Mouse (Mus musculus) midbrain, embryonic 10.5 days (tissue): ENCODE data around the gene Slc6a16. TPM values are rescaled to one million over a fixed set of nuclear protein-coding genes. Genes with fewer than 3 reads are reported as not detected.

Source experiments
- DNase-seq: peaks from one replicate; pipeline ENCODE4 v3.0.0-alpha.2; 2017; ENCODE audit warnings: low spot score
- H3K27ac ChIP-seq: fragments of 300-500 bp; sonication (generic); replicated peaks from 2 replicates; pipeline ENCODE4 v1.5.1; 2016; ENCODE audit warnings: mild to moderate bottlenecking
- H3K27me3 ChIP-seq: fragments of 300-500 bp; sonication (generic); 2 replicates; pipeline ENCODE4 v1.6.1; 2016; ENCODE audit warnings: low read depth, mild to moderate bottlenecking; ENCODE audit not compliant: poor library complexity, severe bottlenecking
- H3K36me3 ChIP-seq: fragments of 300-500 bp; sonication (generic); 2 replicates; pipeline ENCODE4 v1.6.1; 2016; ENCODE audit warnings: mild to moderate bottlenecking, moderate library complexity
- H3K4me1 ChIP-seq: fragments of 300-500 bp; sonication (generic); 2 replicates; pipeline ENCODE4 v1.6.1; 2016
- H3K4me3 ChIP-seq: fragments of 300-500 bp; sonication (generic); 2 replicates; pipeline ENCODE4 v1.5.1; 2016; ENCODE audit warnings: mild to moderate bottlenecking, moderate library complexity
- H3K9me3 ChIP-seq: fragments of 300-500 bp; sonication (generic); replicated peaks from 2 replicates; pipeline ENCODE4 v1.6.1; 2016; ENCODE audit warnings: mild to moderate bottlenecking
- WGBS: fragments of 180-500 bp; shearing (Covaris S2); methylation state at CpG from one replicate; pipeline ENCODE4 v1.1.7; 2016; 5-methylcytosine and 5-hydroxymethylcytosine counted together
- polyA plus RNA-seq: library from polyadenylated mRNA; unstranded; fragments of >200 nt; fragmentation: Nextera tagmentation; extraction: Ambion mirVana; gene quantifications from 2 replicates; pipeline ENCODE4 v1.2.1, GENCODE M21; 2016

Gene Slc6a16
- polyA plus RNA-seq, 1 experiment from 2014 or later = 0.07 TPM

- Histone ChIP-seq H3K9me3 (no peaks in the 10 kb centered on the region), H3K4me1 (peaks cover 43% of the 10 kb centered on the region), H3K27me3 (no peaks in the 10 kb centered on the region; the same call in 1 of the 2 replicates), H3K27ac (peak overlapping the region; percentile 53), H3K4me3 (no peak overlapping the region; the same call in 1 of the 2 replicates), H3K36me3 (no peaks in the 10 kb centered on the region)
- WGBS = 11% methylated on average over 9 of the region's 9 CpGs
- peak; percentile 74 for DNase-seq
Measured at GRCm38 (mm10) chr7:45309455-45309854, 68.6 kb downstream of the Slc6a16 start.

DNA sequence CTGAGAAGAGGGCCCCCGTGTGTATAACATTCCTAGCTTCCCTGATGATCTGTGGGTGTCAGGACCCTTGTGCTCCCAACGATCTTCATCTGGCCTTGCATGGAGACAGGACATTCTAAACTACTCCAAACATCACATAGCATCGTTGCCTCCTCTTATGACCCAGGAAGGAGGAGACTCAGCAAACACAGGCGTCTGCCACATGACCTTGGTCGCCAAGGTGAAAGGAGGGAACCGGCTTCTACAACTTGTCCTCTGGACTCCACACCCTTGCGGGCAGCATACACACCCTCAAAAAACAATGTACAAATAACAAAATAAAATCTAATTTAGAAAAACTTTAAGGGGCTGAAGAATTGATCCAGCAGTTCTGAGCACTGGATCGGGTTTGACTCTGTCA is 71.1 kb downstream of the Slc6a16 start:
- Histone ChIP-seq H3K27me3 (no peaks in the 10 kb centered on the region), H3K36me3 (no peaks in the 10 kb centered on the region), H3K4me3 (no peak overlapping the region), H3K9me3 (no peaks in the 10 kb centered on the region), H3K27ac (no peak overlapping the region), H3K4me1 (peaks cover 31% of the 10 kb centered on the region)
- no peak for DNase-seq
- 75% methylated on average over 8 of the region's 8 CpGs for WGBS

GRCm38 (mm10) chr7:45312686-45313453 is 72.0 kb downstream of the Slc6a16 start:
- WGBS = 46% methylated on average over 10 of the region's 10 CpGs
- Histone ChIP-seq H3K4me1 (peaks cover 31% of the 10 kb centered on the region), H3K27ac (no peak overlapping the region)

DNA sequence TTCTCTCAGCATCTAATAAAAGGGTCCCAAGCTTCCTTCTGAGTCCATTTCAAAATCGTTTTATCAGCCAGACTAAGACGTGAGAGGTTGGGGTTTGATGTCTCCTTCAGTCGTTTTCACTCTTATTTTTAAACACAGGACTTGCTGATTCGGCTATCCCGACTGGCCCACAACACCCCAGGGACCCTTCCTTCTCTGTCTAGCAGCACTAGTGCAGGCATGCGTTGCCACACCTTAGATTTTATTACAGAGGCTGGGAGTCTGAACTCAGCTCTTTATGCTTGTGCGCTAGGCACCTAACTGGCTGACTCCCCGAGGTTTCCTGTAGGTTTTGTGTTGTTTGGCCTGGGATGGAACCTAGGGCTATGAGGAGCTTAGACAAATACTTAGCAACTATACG is 72.6 kb downstream of the Slc6a16 start:
- Histone ChIP-seq H3K4me1 (peaks cover 31% of the 10 kb centered on the region), H3K4me3 (no peak overlapping the region), H3K36me3 (no peaks in the 10 kb centered on the region), H3K9me3 (no peaks in the 10 kb centered on the region), H3K27ac (no peak overlapping the region), H3K27me3 (no peaks in the 10 kb centered on the region)
- 57% methylated on average over 9 of the region's 9 CpGs for WGBS
- no peak for DNase-seq

More at GRCm38 (mm10) chr7:45312686-45313453, 72.0 kb downstream of the Slc6a16 start:
- H3K36me3 ChIP-seq = no peaks in the 10 kb centered on the region
- H3K4me3 ChIP-seq = no peak overlapping the region
- DNase-seq = no peak
- H3K9me3 ChIP-seq = no peaks in the 10 kb centered on the region
- no peaks in the 10 kb centered on the region for H3K27me3 ChIP-seq

- Histone ChIP-seq H3K4me1 (peaks cover 15% of the 10 kb centered on the region), H3K4me3 (no peak overlapping the region), H3K36me3 (no peaks in the 10 kb centered on the region), H3K27ac (no peak overlapping the region), H3K27me3 (no peaks in the 10 kb centered on the region), H3K9me3 (no peaks in the 10 kb centered on the region)
- 89% methylated on average over 10 of the region's 10 CpGs for WGBS
- no peak for DNase-seq
Measured at GRCm38 (mm10) chr7:45315182-45315701, 74.4 kb downstream of the Slc6a16 start.

DNA sequence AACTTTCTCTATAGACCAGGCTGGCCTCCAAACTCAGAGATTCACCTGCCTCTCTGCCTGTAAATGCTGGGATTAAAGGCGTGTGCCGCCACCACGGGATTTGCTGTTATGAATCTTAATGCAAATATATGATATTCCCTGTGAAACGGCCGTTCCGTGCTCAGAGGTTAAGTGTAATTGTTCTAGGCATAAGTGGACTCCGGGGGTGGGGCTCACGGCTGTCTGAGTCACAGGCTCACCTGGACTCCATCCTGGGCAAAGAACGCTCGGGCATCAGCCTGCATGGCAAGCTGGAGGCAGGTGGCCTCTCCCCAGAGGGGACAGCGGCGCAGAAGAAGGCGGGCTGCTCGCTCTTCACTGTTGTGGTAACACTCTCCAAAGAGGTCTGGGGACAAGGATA is 75.7 kb downstream of the Slc6a16 start:
- Histone ChIP-seq H3K9me3 (no peaks in the 10 kb centered on the region), H3K27ac (no peak overlapping the region), H3K27me3 (no peaks in the 10 kb centered on the region), H3K4me1 (peaks cover 13% of the 10 kb centered on the region), H3K36me3 (no peaks in the 10 kb centered on the region), H3K4me3 (no peak overlapping the region)
- 94% methylated on average over 14 of the region's 14 CpGs for WGBS
- no peak for DNase-seq

DNA sequence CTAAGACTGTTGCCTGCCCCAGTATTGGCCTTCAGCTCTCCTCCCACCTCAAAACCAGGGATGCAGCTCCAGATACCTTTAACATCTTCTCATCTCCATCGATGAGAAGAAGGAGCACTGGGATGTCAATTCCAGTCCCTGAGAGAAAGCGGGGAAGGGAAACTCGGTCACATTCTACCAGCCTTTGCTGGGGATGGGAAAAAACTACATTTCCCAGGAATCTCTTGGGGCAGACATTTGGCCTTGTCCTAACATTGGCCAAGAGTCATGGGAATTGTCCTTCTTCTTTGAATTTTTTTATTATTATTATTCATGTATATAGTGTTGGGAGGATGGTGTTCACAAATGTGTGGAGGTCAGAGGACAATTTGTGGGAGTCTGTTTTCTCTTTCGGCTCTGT is 81.4 kb downstream of the Slc6a16 start:
- Histone ChIP-seq H3K36me3 (no peaks in the 10 kb centered on the region), H3K4me3 (no peak overlapping the region), H3K9me3 (no peaks in the 10 kb centered on the region), H3K4me1 (no peaks in the 10 kb centered on the region), H3K27me3 (no peaks in the 10 kb centered on the region), H3K27ac (no peak overlapping the region)
- 95% methylated on average over 4 of the region's 4 CpGs for WGBS
- DNase-seq = no peak

Other genes starting within 250 kb of the Slc6a16 start
- gene Irf3, start 243.4 kb upstream of the Slc6a16 start, polyA plus RNA-seq = 69.5 and 71.2 TPM in 2 replicates
- 77.4 and 78.4 TPM in 2 replicates for gene Bcl2l12, start 242.4 kb upstream of the Slc6a16 start, polyA plus RNA-seq
- gene Scaf1, start 224.7 kb upstream of the Slc6a16 start, polyA plus RNA-seq = 39.6 and 44.8 TPM in 2 replicates
- 22.0 and 23.6 TPM in 2 replicates for gene Rras, start 223.1 kb upstream of the Slc6a16 start, polyA plus RNA-seq
- gene Prr12, start 188.2 kb upstream of the Slc6a16 start, polyA plus RNA-seq = 10.8 and 11.3 TPM in 2 replicates
- 63.0 and 66.7 TPM in 2 replicates for gene Nosip, start 178.7 kb upstream of the Slc6a16 start, polyA plus RNA-seq
- gene Prrg2, start 178.4 kb upstream of the Slc6a16 start, polyA plus RNA-seq = 17.0 and 17.3 TPM in 2 replicates
- 122 and 128 TPM in 2 replicates for gene Rcn3, start 148.9 kb upstream of the Slc6a16 start, polyA plus RNA-seq
- 12.0 and 15.3 TPM in 2 replicates for gene Fcgrt, start 137.2 kb upstream of the Slc6a16 start, polyA plus RNA-seq
- 1,493 and 1,787 TPM in 2 replicates for gene Rps11, start 116.6 kb upstream of the Slc6a16 start, polyA plus RNA-seq
- gene Rpl13a, start 112.3 kb upstream of the Slc6a16 start, polyA plus RNA-seq = 1,083 and 1,243 TPM in 2 replicates
- gene Gm45713, start 104.9 kb upstream of the Slc6a16 start, polyA plus RNA-seq = 0.11 and 0.19 TPM in 2 replicates
- 1.1 and 1.4 TPM in 2 replicates for gene Flt3l, start 104.7 kb upstream of the Slc6a16 start, polyA plus RNA-seq
- gene Pih1d1, start 86.8 kb upstream of the Slc6a16 start, polyA plus RNA-seq = 108 and 111 TPM in 2 replicates
- gene Aldh16a1, start 86.5 kb upstream of the Slc6a16 start, polyA plus RNA-seq = 45.7 and 51.2 TPM in 2 replicates
- 0.25 and 0.52 TPM in 2 replicates for gene Slc17a7, start 77.1 kb upstream of the Slc6a16 start, polyA plus RNA-seq
- gene Gfy, start 61.5 kb upstream of the Slc6a16 start, polyA plus RNA-seq = not detected in 2 replicates
- not detected in 2 replicates for gene Pth2, start 60.1 kb upstream of the Slc6a16 start, polyA plus RNA-seq
- 0.73 and 0.88 TPM in 2 replicates for gene Ccdc155, start 36.2 kb upstream of the Slc6a16 start, polyA plus RNA-seq
- 0.72 and 1.4 TPM in 2 replicates for gene Dkkl1, start 28.9 kb upstream of the Slc6a16 start, polyA plus RNA-seq
- 365 and 367 TPM in 2 replicates for gene Tead2, start 25.3 kb upstream of the Slc6a16 start, polyA plus RNA-seq
- gene Cd37, start 2.0 kb upstream of the Slc6a16 start, polyA plus RNA-seq = 0.43 and 0.65 TPM in 2 replicates
- gene Slc6a21, start 36.4 kb downstream of the Slc6a16 start, polyA plus RNA-seq = not detected in 2 replicates
- 7.0 and 9.6 TPM in 2 replicates for gene Trpm4, start 92.7 kb downstream of the Slc6a16 start, polyA plus RNA-seq
- gene Hrc, start 94.2 kb downstream of the Slc6a16 start, polyA plus RNA-seq = 0.12 and 0.29 TPM in 2 replicates
- gene Ppfia3, start 125.9 kb downstream of the Slc6a16 start, polyA plus RNA-seq = 6.4 and 7.4 TPM in 2 replicates
- 1.0 and 1.4 TPM in 2 replicates for gene Lin7b, start 129.5 kb downstream of the Slc6a16 start, polyA plus RNA-seq
- 254 and 268 TPM in 2 replicates for gene Snrnp70, start 154.7 kb downstream of the Slc6a16 start, polyA plus RNA-seq
- gene Kcna7, start 164.6 kb downstream of the Slc6a16 start, polyA plus RNA-seq = not detected in 2 replicates
- gene Ntf5, start 172.6 kb downstream of the Slc6a16 start, polyA plus RNA-seq = 0.51 and 0.61 TPM in 2 replicates
- not detected in 2 replicates for gene Lhb, start 179.7 kb downstream of the Slc6a16 start, polyA plus RNA-seq
- gene Gys1, start 193.8 kb downstream of the Slc6a16 start, polyA plus RNA-seq = 41.7 and 41.9 TPM in 2 replicates
- gene Ruvbl2, start 197.0 kb downstream of the Slc6a16 start, polyA plus RNA-seq = 202 and 222 TPM in 2 replicates
- 5,695 and 6,139 TPM in 2 replicates for gene Ftl1, start 218.8 kb downstream of the Slc6a16 start, polyA plus RNA-seq
- gene Bax, start 225.8 kb downstream of the Slc6a16 start, polyA plus RNA-seq = 240 and 265 TPM in 2 replicates
- gene Tulp2, start 240.8 kb downstream of the Slc6a16 start, polyA plus RNA-seq = 0.15 and 0.21 TPM in 2 replicates
- 0.34 TPM in 1 of 2 replicates, not detected in the other for gene Gm45808, start 245.7 kb downstream of the Slc6a16 start, polyA plus RNA-seq
- gene Dhdh, start 247.7 kb downstream of the Slc6a16 start, polyA plus RNA-seq = 6.0 and 6.8 TPM in 2 replicates